ENCODE assay signal across 8 mouse cellular contexts in genomic region chr12:71048117-71048516, GRCm38 (mm10). TPM values are rescaled to one million over a fixed set of nuclear protein-coding genes. Genes with fewer than 3 reads are reported as not detected.
DNase-seq lines count a peak whose midpoint lies in the region; ATAC-seq lines count a peak whose summit lies in the region.

No protein-coding gene starts in this region.

- H3K4me2 ChIP-seq in embryonic facial prominence, embryonic 14.5 days (ENCODE audit: low read depth, low read length) = peak overlapping the region; percentile 52
- H3K4me2 ChIP-seq in limb, embryonic 11.5 days (ENCODE audit: low read depth, severe bottlenecking) = no peak overlapping the region
- H3K4me2 ChIP-seq in midbrain, embryonic 13.5 days (replicated peaks) = peak overlapping the region; percentile 56

- WGBS in embryonic facial prominence, embryonic 14.5 days = 10% methylated on average over 7 of the region's 7 CpGs
- 61% methylated on average over 7 of the region's 7 CpGs for WGBS in limb, embryonic 11.5 days
- WGBS in midbrain, embryonic 13.5 days = 6% methylated on average over 7 of the region's 7 CpGs

- peak overlapping the region; percentile 45 for H3K9ac ChIP-seq in embryonic facial prominence, embryonic 14.5 days (ENCODE audit: low read depth, low read length)
- H3K9ac ChIP-seq in limb, embryonic 11.5 days (ENCODE audit: low read length) = no peak overlapping the region
- peak overlapping the region; percentile 64 for H3K9ac ChIP-seq in midbrain, embryonic 13.5 days (replicated peaks)

- H3K4me3 ChIP-seq in embryonic facial prominence, embryonic 14.5 days (ENCODE audit: low read depth, low read length) = peak overlapping the region; percentile 32
- no peak overlapping the region for H3K4me3 ChIP-seq in limb, embryonic 11.5 days (ENCODE audit: low read depth, low read length)
- H3K4me3 ChIP-seq in midbrain, embryonic 13.5 days (replicated peaks) = peak overlapping the region; percentile 42

- H3K27ac ChIP-seq in embryonic facial prominence, embryonic 14.5 days (replicated peaks; ENCODE audit: low read depth, low read length) = peak overlapping the region; percentile 89
- peak overlapping the region; percentile 10; the same call in 1 of the 2 replicates for H3K27ac ChIP-seq in limb, embryonic 11.5 days (replicated peaks; ENCODE audit: low read depth, low read length)
- peak overlapping the region; percentile 96 for H3K27ac ChIP-seq in midbrain, embryonic 13.5 days

- H3K9me3 ChIP-seq in embryonic facial prominence, embryonic 14.5 days (ENCODE audit: control insufficient read depth, low read length) = 0 out of 2 replicates have a peak, but pooled peaks cover 6% of the 10 kb centered on the region
- H3K9me3 ChIP-seq in limb, embryonic 11.5 days (ENCODE audit: control insufficient read depth, low read length) = no peaks in the 10 kb centered on the region
- H3K9me3 ChIP-seq in midbrain, embryonic 13.5 days = no peaks in the 10 kb centered on the region; the same call in 1 of the 2 replicates

- peak; percentile 97 for DNase-seq in adrenal gland, postnatal 25 days
- DNase-seq in embryonic facial prominence, embryonic 14.5 days (ENCODE audit: low spot score) = peak; percentile 99
- DNase-seq in heart, adult 9 months (ENCODE audit: low spot score in 2 of 2) = peak; percentile 93
- peak; percentile 93 to 96 for DNase-seq in kidney, adult 8-10 months
- peak; percentile 84 for DNase-seq in limb, embryonic 11.5 days (ENCODE audit: low spot score)
- DNase-seq in skeletal muscle tissue, adult 2 months (ENCODE audit: low read depth, low spot score) = peak; percentile 89
- no peak for DNase-seq in c-Kit-positive CD71-positive TER-119-positive erythroid progenitor cells, embryonic 14.5 days (ENCODE audit: low spot score)

- H3K27me3 ChIP-seq in embryonic facial prominence, embryonic 14.5 days (replicated peaks; ENCODE audit: control insufficient read depth, insufficient read depth, low read length) = no peaks in the 10 kb centered on the region
- no peaks in the 10 kb centered on the region for H3K27me3 ChIP-seq in limb, embryonic 11.5 days (ENCODE audit: control insufficient read depth, insufficient read depth, low read length)
- no peaks in the 10 kb centered on the region for H3K27me3 ChIP-seq in midbrain, embryonic 13.5 days

- peaks cover 8% of the 10 kb centered on the region; the same call in 1 of the 2 replicates for H3K4me1 ChIP-seq in embryonic facial prominence, embryonic 14.5 days (ENCODE audit: control insufficient read depth, insufficient read depth, low read length)
- H3K4me1 ChIP-seq in limb, embryonic 11.5 days (ENCODE audit: control insufficient read depth, insufficient read depth, low read length) = no peaks in the 10 kb centered on the region
- H3K4me1 ChIP-seq in midbrain, embryonic 13.5 days (replicated peaks) = peaks cover 37% of the 10 kb centered on the region

- peak; percentile 91 for ATAC-seq in embryonic facial prominence, embryonic 14.5 days (ENCODE audit: low read depth)
- no peak for ATAC-seq in limb, embryonic 11.5 days (ENCODE audit: insufficient number of reproducible peaks, low FRiP score, low TSS enrichment, low read depth)
- peak; percentile 93 for ATAC-seq in midbrain, embryonic 13.5 days

- peaks cover 37% of the 10 kb centered on the region for H3K36me3 ChIP-seq in embryonic facial prominence, embryonic 14.5 days (ENCODE audit: control insufficient read depth, insufficient read depth, low read length)
- H3K36me3 ChIP-seq in limb, embryonic 11.5 days (ENCODE audit: control insufficient read depth, insufficient read depth, low read length) = peaks cover 5% of the 10 kb centered on the region; the same call in 1 of the 2 replicates
- H3K36me3 ChIP-seq in midbrain, embryonic 13.5 days = peaks cover 12% of the 10 kb centered on the region

RNA-seq across cellular contexts. Expression of gene Arid4a, which starts 32.3 kb away (rescaled TPM):
- 23.9 and 27.9 TPM in 2 replicates for total RNA-seq in adrenal gland, postnatal 25 days (2021)
- 28.6 and 32.5 TPM in 2 replicates for polyA plus RNA-seq in embryonic facial prominence, embryonic 14.5 days (2014; fragmentation: Nextera tagmentation; extraction: Ambion mirVana)
- 37.4 and 39.4 TPM in 2 replicates for polyA plus RNA-seq in limb, embryonic 11.5 days (2014; fragmentation: Nextera tagmentation; extraction: Ambion mirVana)
- polyA plus RNA-seq in midbrain, embryonic 13.5 days (2015; fragmentation: Nextera tagmentation; extraction: Ambion mirVana) = 46.3 and 46.8 TPM in 2 replicates

Comparison
In these comparisons a context has a peak if more than half of its experiments do, and no peak if none do; other contexts are left out.
1. H3K27ac ChIP-seq: peak in every context shown above with its lines; median percentile 96 in midbrain, embryonic 13.5 days; 89 in embryonic facial prominence, embryonic 14.5 days; 10 in limb, embryonic 11.5 days.